ENCODE assay signal across 12 mouse cellular contexts in genomic region chr1:127603697-127604631, GRCm38 (mm10).
A peak's percentile ranks its signal among the peaks of the same experiment; 100 is the strongest.
DNase-seq lines count a peak whose midpoint lies in the region; ATAC-seq lines count a peak whose summit lies in the region.
"Had no signal": no experiment of that assay in that cellular context is flagged by ENCODE, and none has a peak within 500 bp of the region (broad histone marks: within the 10 kb centered on the region; RNA-seq: fewer than 3 reads in every experiment).

No protein-coding gene starts in this region.

- no peaks in the 10 kb centered on the region for H3K36me3 ChIP-seq in forebrain, embryonic 16.5 days (ENCODE audit: control insufficient read depth, insufficient read depth)
- no peaks in the 10 kb centered on the region for H3K36me3 ChIP-seq in midbrain, embryonic 12.5 days
- H3K36me3 ChIP-seq: embryonic facial prominence, embryonic 12.5 days; stomach, embryonic 15.5 days had no signal

- no peaks in the 10 kb centered on the region for H3K27me3 ChIP-seq in forebrain, embryonic 16.5 days (replicated peaks; ENCODE audit: control insufficient read depth, insufficient read depth, low read length)
- peaks cover 7% of the 10 kb centered on the region for H3K27me3 ChIP-seq in midbrain, embryonic 12.5 days
- H3K27me3 ChIP-seq: embryonic facial prominence, embryonic 12.5 days; stomach, embryonic 15.5 days had no signal

- peaks cover 7% of the 10 kb centered on the region for H3K4me1 ChIP-seq in forebrain, embryonic 16.5 days (replicated peaks; ENCODE audit: control insufficient read depth, insufficient read depth, low read length)
- H3K4me1 ChIP-seq in midbrain, embryonic 12.5 days, result peaks cover 18% of the 10 kb centered on the region
- H3K4me1 ChIP-seq: embryonic facial prominence, embryonic 12.5 days; stomach, embryonic 15.5 days had no signal

- H3K4me2 ChIP-seq in forebrain, embryonic 16.5 days (ENCODE audit: low read length), result no peak overlapping the region
- H3K4me2 ChIP-seq in midbrain, embryonic 12.5 days (replicated peaks), result no peak overlapping the region
- H3K4me2 ChIP-seq: embryonic facial prominence, embryonic 12.5 days; stomach, embryonic 15.5 days had no signal

- no peak overlapping the region; the same call in 1 of the 2 replicates for H3K27ac ChIP-seq in forebrain, embryonic 16.5 days (ENCODE audit: low read length)
- H3K27ac ChIP-seq in midbrain, embryonic 12.5 days (replicated peaks), result no peak overlapping the region
- H3K27ac ChIP-seq: embryonic facial prominence, embryonic 12.5 days; stomach, embryonic 15.5 days had no signal

- H3K9me3 ChIP-seq in forebrain, embryonic 16.5 days (ENCODE audit: control insufficient read depth, low read length), result no peaks in the 10 kb centered on the region
- no peaks in the 10 kb centered on the region for H3K9me3 ChIP-seq in midbrain, embryonic 12.5 days
- H3K9me3 ChIP-seq: embryonic facial prominence, embryonic 12.5 days; stomach, embryonic 15.5 days had no signal

- no peak overlapping the region for H3K4me3 ChIP-seq in forebrain, embryonic 16.5 days (replicated peaks; ENCODE audit: low read length)
- H3K4me3 ChIP-seq in midbrain, embryonic 12.5 days, result no peak overlapping the region
- H3K4me3 ChIP-seq: embryonic facial prominence, embryonic 12.5 days; stomach, embryonic 15.5 days had no signal

- H3K9ac ChIP-seq in forebrain, embryonic 16.5 days (replicated peaks; ENCODE audit: low read depth, low read length), result no peak overlapping the region
- no peak overlapping the region for H3K9ac ChIP-seq in midbrain, embryonic 12.5 days (replicated peaks)
- H3K9ac ChIP-seq: embryonic facial prominence, embryonic 12.5 days; stomach, embryonic 15.5 days had no signal

- intact Hi-C loops in heart, postnatal 14 days (cut with DNase I), result loop anchor here (5.0 kb wide), 1 partner anchor 73 kb away; the partner anchor contains the start of gene Tmem163

- no peak for ATAC-seq in cerebellum, adult (ENCODE audit: insufficient number of reproducible peaks, low FRiP score, low TSS enrichment)
- ATAC-seq in forebrain, embryonic 16.5 days, result peak; percentile 84
- ATAC-seq in midbrain, embryonic 12.5 days (ENCODE audit: low FRiP score, low read depth), result peak; percentile 69
- ATAC-seq: intestine, embryonic 16.5 days had no signal

- peak; percentile 39 to 42 for DNase-seq in cerebellum, postnatal 10 days
- DNase-seq in R1 (ENCODE audit: low read depth, low spot score), result peak; percentile 15
- DNase-seq in ovary, postnatal 10 days (ENCODE audit: low spot score), result no peak
- DNase-seq in heart, postnatal 14 days, result no peak
- no peak for DNase-seq in cerebellum, adult 8-10 months
- DNase-seq: kidney, postnatal 4 days had no signal

- 34% methylated on average over 9 of the region's 9 CpGs for WGBS in forebrain, embryonic 16.5 days
- WGBS in midbrain, embryonic 12.5 days, result 50% methylated on average over 9 of the region's 9 CpGs

Comparison
In these comparisons a context has a peak if more than half of its experiments do, and no peak if none do; other contexts are left out.
1. DNase-seq: peak in cerebellum, postnatal 10 days (2 of 2) and R1 (single experiment); none in ovary, postnatal 10 days (single experiment), heart, postnatal 14 days (0 of 2) and cerebellum, adult 8-10 months (single experiment).